Mouse (Mus musculus) MEL (cell line): ENCODE measurements at regions not wholly inside any gene's neighbourhood (a gene's known extent, or its start where the extent isn't known, plus 50 kb on each side); places are given as distances from the start of the nearest gene placed in this dataset.

Experiments
- DNase-seq: peaks from one replicate; pipeline ENCODE4 v3.0.0; 2011; ENCODE audit warnings: low read depth, low spot score
- H3K27ac ChIP-seq: 2 replicates; pipeline ENCODE4 v1.5.1; 2012; ENCODE audit warnings: low read depth, mild to moderate bottlenecking, control low read depth, low read length, moderate library complexity; ENCODE audit not compliant: control insufficient read depth
- H3K27me3 ChIP-seq, 2 experiments: fragments of 150-350 bp in 1 of 2; sonication (generic) in 1 of 2; 2 replicates each; pipeline ENCODE4 v1.6.1; 2012; ENCODE audit warnings: low read length in 2 of 2, mild to moderate bottlenecking in 2 of 2, improper control_type of control experiment in 1 of 2, moderate library complexity in 1 of 2; ENCODE audit not compliant: insufficient read depth in 2 of 2, control insufficient read depth in 1 of 2
- H3K36me3 ChIP-seq, 2 experiments: 2 replicates each; pipeline ENCODE4 v1.6.1; 2012 to 2014; ENCODE audit warnings: low read length in 2 of 2, improper control_type of control experiment in 1 of 2, inconsistent platforms in 1 of 2, mild to moderate bottlenecking in 1 of 2; ENCODE audit not compliant: insufficient read depth in 2 of 2, control insufficient read depth in 1 of 2
- H3K4me1 ChIP-seq, 2 experiments: fragments of 150-350 bp in 1 of 2; sonication (generic) in 1 of 2; 2 replicates each; pipeline ENCODE4 v1.6.1; 2012; ENCODE audit warnings: low read length in 2 of 2, improper control_type of control experiment in 1 of 2, mild to moderate bottlenecking in 1 of 2; ENCODE audit not compliant: insufficient read depth in 2 of 2, control insufficient read depth in 1 of 2
- H3K4me3 ChIP-seq, 2 experiments: fragments of 150-350 bp in 1 of 2; sonication (generic) in 1 of 2; 2 replicates each; pipeline ENCODE4 v1.5.1; 2012; ENCODE audit warnings: low read depth in 2 of 2, low read length in 2 of 2, mild to moderate bottlenecking in 2 of 2, moderate library complexity in 2 of 2, control low read depth in 1 of 2, improper control_type of control experiment in 1 of 2; ENCODE audit not compliant: control insufficient read depth in 1 of 2, insufficient read depth in 1 of 2
- H3K79me2 ChIP-seq: 2 replicates; pipeline ENCODE4 v1.6.1; 2012; ENCODE audit warnings: mild to moderate bottlenecking, low read length, moderate library complexity; ENCODE audit not compliant: control insufficient read depth, poor library complexity, insufficient read depth
- H3K9ac ChIP-seq: 2 replicates; pipeline ENCODE4 v1.6.1; 2012; ENCODE audit warnings: low read depth, mild to moderate bottlenecking, control low read depth, low read length, moderate library complexity; ENCODE audit not compliant: control insufficient read depth, poor library complexity, severe bottlenecking
- H3K9me3 ChIP-seq: fragments of 150-350 bp; sonication (generic); replicated peaks from 2 replicates; pipeline ENCODE4 v1.6.1; 2012; ENCODE audit warnings: mild to moderate bottlenecking, low read length, improper control_type of control experiment, moderate library complexity; ENCODE audit not compliant: insufficient read depth
- CHD2 ChIP-seq: IDR thresholded peaks from 2 replicates; pipeline ENCODE4 v1.6.1; 2011; ENCODE audit warnings: low read length, improper control_type of control experiment
- CTCF ChIP-seq, 3 experiments: IDR thresholded peaks in 2 of 3; conservative IDR thresholded peaks in 1 of 3; 2 replicates each; pipeline ENCODE4 v1.5.1; 2011 to 2012; ENCODE audit warnings: low read length in 3 of 3, low read depth in 2 of 3, mild to moderate bottlenecking in 2 of 3, improper control_type of control experiment in 1 of 3, inconsistent platforms in 1 of 3, mixed read lengths in 1 of 3, moderate library complexity in 1 of 3; ENCODE audit not compliant: control insufficient read depth in 1 of 3, insufficient read depth in 1 of 3, poor library complexity in 1 of 3, severe bottlenecking in 1 of 3
- E2F4 ChIP-seq: IDR thresholded peaks from 2 replicates; pipeline ENCODE4 v1.6.1; 2011; ENCODE audit warnings: low read depth, low read length, improper control_type of control experiment, borderline replicate concordance
- EP300 ChIP-seq, 2 experiments: IDR thresholded peaks; 2 replicates each; pipeline ENCODE4 v1.6.1; 2011; ENCODE audit warnings: improper control_type of control experiment in 2 of 2, low read length in 2 of 2, low read depth in 1 of 2, mild to moderate bottlenecking in 1 of 2
- ETS1 ChIP-seq: IDR thresholded peaks from 2 replicates; pipeline ENCODE4 v1.6.1; 2012; ENCODE audit warnings: low read depth, mild to moderate bottlenecking, inconsistent platforms, low read length, improper control_type of control experiment, moderate library complexity
- GABPA ChIP-seq: IDR thresholded peaks from 2 replicates; pipeline ENCODE4 v1.6.1; 2012; ENCODE audit warnings: low read depth, mild to moderate bottlenecking, inconsistent platforms, low read length, improper control_type of control experiment, moderate library complexity
- GATA1 ChIP-seq: IDR thresholded peaks from 2 replicates; pipeline ENCODE4 v1.6.1; 2011; ENCODE audit warnings: low read depth, low read length, improper control_type of control experiment
- KAT2A ChIP-seq: conservative IDR thresholded peaks from 2 replicates; pipeline ENCODE4 v1.6.1; 2012; ENCODE audit warnings: low read depth, low read length, improper control_type of control experiment, inconsistent platforms
- MAFK ChIP-seq: IDR thresholded peaks from 2 replicates; pipeline ENCODE4 v1.6.1; 2011; ENCODE audit warnings: low read depth, mild to moderate bottlenecking, low read length, improper control_type of control experiment, borderline replicate concordance
- MAX ChIP-seq: IDR thresholded peaks from 2 replicates; pipeline ENCODE4 v1.6.1; 2011; ENCODE audit warnings: low read length, improper control_type of control experiment
- MAZ ChIP-seq: IDR thresholded peaks from 2 replicates; pipeline ENCODE4 v1.6.1; 2012; ENCODE audit warnings: low read depth, mild to moderate bottlenecking, inconsistent platforms, low read length, improper control_type of control experiment
- MYB ChIP-seq: IDR thresholded peaks from 2 replicates; pipeline ENCODE4 v1.6.1; 2011; ENCODE audit warnings: mild to moderate bottlenecking, low read depth, low read length, improper control_type of control experiment
- MYC ChIP-seq: IDR thresholded peaks from 2 replicates; pipeline ENCODE4 v1.6.1; 2011; ENCODE audit warnings: low read depth, mild to moderate bottlenecking, low read length, improper control_type of control experiment, moderate library complexity
- NELFE ChIP-seq: IDR thresholded peaks from 2 replicates; pipeline ENCODE4 v1.6.1; 2011; ENCODE audit warnings: low read depth, low read length, improper control_type of control experiment
- NRF1 ChIP-seq: IDR thresholded peaks from 2 replicates; pipeline ENCODE4 v1.6.1; 2014; ENCODE audit warnings: low read depth, mild to moderate bottlenecking, inconsistent platforms, low read length, improper control_type of control experiment, moderate library complexity; ENCODE audit not compliant: poor library complexity, insufficient read depth, severe bottlenecking
- RAD21 ChIP-seq: IDR thresholded peaks from 2 replicates; pipeline ENCODE4 v1.6.1; 2011; ENCODE audit warnings: mild to moderate bottlenecking, low read depth, low read length, improper control_type of control experiment
- RCOR1 ChIP-seq: IDR thresholded peaks from 2 replicates; pipeline ENCODE4 v1.6.1; 2012; ENCODE audit warnings: low read depth, mild to moderate bottlenecking, inconsistent platforms, low read length, improper control_type of control experiment
- TAL1 ChIP-seq: IDR thresholded peaks from 2 replicates; pipeline ENCODE4 v1.6.1; 2012; ENCODE audit warnings: mild to moderate bottlenecking, inconsistent platforms, low read length, moderate library complexity, mixed read lengths
- TBP ChIP-seq: IDR thresholded peaks from 2 replicates; pipeline ENCODE4 v1.8.0; 2011; ENCODE audit warnings: low read depth, low read length, improper control_type of control experiment
- TCF12 ChIP-seq: IDR thresholded peaks from 2 replicates; pipeline ENCODE4 v1.6.1; 2014; ENCODE audit warnings: low read depth, mild to moderate bottlenecking, inconsistent platforms, low read length, improper control_type of control experiment, moderate library complexity
- USF2 ChIP-seq, 2 experiments: IDR thresholded peaks; 2 replicates each; pipeline ENCODE4 v1.6.1; 2011 to 2012; ENCODE audit warnings: improper control_type of control experiment in 2 of 2, low read length in 2 of 2, borderline replicate concordance in 1 of 2, inconsistent platforms in 1 of 2, low read depth in 1 of 2, mild to moderate bottlenecking in 1 of 2; ENCODE audit not compliant: insufficient read depth in 1 of 2
- ZKSCAN1 ChIP-seq: IDR thresholded peaks from 2 replicates; pipeline ENCODE4 v1.6.1; 2012; ENCODE audit warnings: low read depth, mild to moderate bottlenecking, inconsistent platforms, low read length, improper control_type of control experiment, moderate library complexity

DNA sequence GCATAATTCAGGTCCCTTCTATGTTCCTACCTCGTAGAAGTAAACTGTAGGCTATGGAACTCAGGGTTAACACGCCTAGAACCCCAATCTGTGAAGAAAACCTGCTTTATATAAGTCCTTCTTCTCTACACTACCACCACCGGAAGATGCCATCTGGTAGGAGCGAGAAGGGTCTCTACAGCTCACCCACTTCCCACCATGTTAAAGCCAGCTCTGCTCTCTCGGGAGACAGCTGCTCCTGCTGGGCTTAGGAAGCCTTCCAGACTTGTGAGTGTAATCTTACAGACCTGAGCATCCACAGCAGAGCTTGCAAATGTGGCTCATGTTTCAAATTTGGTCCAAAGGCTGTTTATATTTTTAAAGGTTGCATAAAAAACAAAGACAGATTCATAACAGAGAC lies 639.7 kb downstream of the D3Ertd751e start:
- Histone ChIP-seq H3K4me3 (no peak overlapping the region), H3K36me3 (no peaks in the 10 kb centered on the region), H3K4me1 (no peaks in the 10 kb centered on the region), H3K9me3 (no peaks in the 10 kb centered on the region), H3K9ac (no peak overlapping the region), H3K79me2 (no peaks in the 10 kb centered on the region), H3K27ac (no peak overlapping the region), H3K27me3 (no peaks in the 10 kb centered on the region)
- DNase-seq: no peak
- TF ChIP-seq RCOR1 (no peak), MAZ (no peak), NELFE (no peak), E2F4 (no peak), TCF12 (no peak), MYC (no peak), MAFK (no peak), CHD2 (no peak), ETS1 (no peak), MAX (no peak), GABPA (no peak), ZKSCAN1 (no peak), USF2 (IDR thresholded peaks at IDR 0.05; ENCODE audit: borderline replicate concordance in 1 of 2, insufficient read depth in 1 of 2, low read depth in 1 of 2, low read length in 2 of 2) (no peak), RAD21 (no peak), KAT2A (no peak), MYB (no peak), EP300 (IDR thresholded peaks at IDR 0.05; ENCODE audit: low read depth in 1 of 2, low read length in 2 of 2) (no peak)

DNA sequence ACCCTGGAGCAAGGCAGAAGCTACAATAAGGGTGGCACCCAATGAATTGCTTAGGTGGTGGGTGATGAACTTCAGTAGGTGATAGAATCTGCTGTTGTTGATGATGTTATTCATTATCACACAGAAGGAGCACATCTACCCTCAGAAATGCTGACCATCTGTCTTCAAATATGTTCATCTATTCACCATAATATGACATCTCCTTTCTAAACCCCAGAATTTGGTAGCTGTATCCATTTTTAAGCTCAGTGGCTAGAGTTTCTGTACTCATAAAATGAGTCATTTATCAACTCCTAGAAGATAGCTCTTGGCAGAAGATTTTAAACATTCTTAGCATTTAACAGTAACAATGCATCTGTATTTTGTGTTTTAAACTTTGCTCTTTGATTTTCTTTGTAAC lies 660.3 kb downstream of the D3Ertd751e start:
- H3K79me2 ChIP-seq: no peaks in the 10 kb centered on the region
- H3K4me1 ChIP-seq: no peaks in the 10 kb centered on the region
- no peak for TF ChIP-seq GATA1
- TF ChIP-seq MYC: no peak
- TF ChIP-seq USF2 (IDR thresholded peaks at IDR 0.05; ENCODE audit: borderline replicate concordance in 1 of 2, insufficient read depth in 1 of 2, low read depth in 1 of 2, low read length in 2 of 2): no peak
- TF ChIP-seq MAFK: no peak
- TF ChIP-seq E2F4: no peak
- no peak for TF ChIP-seq TBP
- TF ChIP-seq TAL1: no peak
- no peak for TF ChIP-seq NRF1
- TF ChIP-seq CTCF (IDR thresholded peaks at IDR 0.05 in 2 of 3, conservative IDR thresholded peaks at IDR 0.05 in 1 of 3; ENCODE audit: control insufficient read depth in 1 of 3, insufficient read depth in 1 of 3, low read depth in 2 of 3, low read length in 3 of 3, poor library complexity in 1 of 3, severe bottlenecking in 1 of 3): no peak
- TF ChIP-seq NELFE: no peak
- H3K4me3 ChIP-seq: no peak overlapping the region
- no peaks in the 10 kb centered on the region for H3K36me3 ChIP-seq
- no peak overlapping the region for H3K9ac ChIP-seq
- H3K27me3 ChIP-seq: no peaks in the 10 kb centered on the region
- no peaks in the 10 kb centered on the region for H3K9me3 ChIP-seq
- no peak for DNase-seq
- H3K27ac ChIP-seq: no peak overlapping the region
